Mouse (Mus musculus) frontal cortex, adult (tissue): ENCODE results near the gene Ahcyl2.
"Not testable (repeated sequence)": the region's sequence is repeated elsewhere in the genome, so short reads cannot be mapped to it uniquely, and the experiment has no call there.

ENCODE experiments used
- ATAC-seq: cut with Nextera tagmentation; 2 replicates; pipeline ENCODE4 v1.9.2; 2017; ENCODE audit warnings: mild to moderate bottlenecking, moderate library complexity, mixed read lengths; ENCODE audit not compliant: low TSS enrichment

The Ahcyl2 gene

GRCm38 (mm10) chr6:29767813-29768660, at the start of gene Ahcyl2:
Gene Ahcyl2 (plus strand): TSS chr6:29768011.
- peak; percentile 91 for ATAC-seq

DNA sequence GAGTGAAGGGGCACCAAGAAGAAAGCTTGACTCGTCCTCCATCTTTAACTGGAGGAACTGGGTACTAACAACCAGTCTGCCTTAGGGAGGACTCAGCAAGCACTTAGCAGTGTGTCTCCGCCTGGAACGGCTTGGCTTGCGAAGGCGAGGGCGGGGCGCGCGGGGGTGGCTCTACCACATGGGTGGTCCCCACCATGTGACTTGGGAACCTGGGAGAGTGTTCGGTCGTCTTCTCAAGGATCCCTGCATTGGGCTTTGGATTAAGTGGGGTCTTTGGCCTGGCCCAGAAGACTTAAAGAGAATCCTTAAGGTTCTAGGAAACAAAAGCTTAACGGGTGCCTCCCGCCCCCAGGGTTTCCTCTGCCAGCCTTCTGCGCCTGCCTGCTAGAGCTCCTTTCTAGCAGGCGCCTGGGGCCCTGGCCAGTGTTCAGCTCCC, 48.9 kb upstream of the Ahcyl2 start:
- peak; percentile 80 for ATAC-seq

DNA sequence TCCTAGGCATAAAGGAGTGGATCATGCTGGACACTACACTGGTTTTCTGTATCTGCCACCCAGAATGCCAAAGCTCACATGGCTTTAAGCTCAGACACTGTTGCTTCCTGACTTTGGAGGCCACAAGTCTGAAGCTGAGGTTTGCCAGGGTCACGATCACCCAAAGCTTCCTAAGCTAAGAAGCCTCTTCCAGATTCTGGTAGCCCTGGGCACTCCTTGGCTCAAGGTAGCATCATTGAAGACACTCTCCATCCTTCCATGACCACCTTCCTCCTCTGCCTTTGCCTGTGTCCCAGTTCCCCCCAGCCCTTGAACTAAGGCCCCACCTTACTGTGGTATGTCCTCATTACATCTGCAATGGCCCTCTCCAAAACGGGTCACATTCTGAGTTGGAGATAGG, 45.9 kb upstream of the Ahcyl2 start:
- no peak for ATAC-seq

DNA sequence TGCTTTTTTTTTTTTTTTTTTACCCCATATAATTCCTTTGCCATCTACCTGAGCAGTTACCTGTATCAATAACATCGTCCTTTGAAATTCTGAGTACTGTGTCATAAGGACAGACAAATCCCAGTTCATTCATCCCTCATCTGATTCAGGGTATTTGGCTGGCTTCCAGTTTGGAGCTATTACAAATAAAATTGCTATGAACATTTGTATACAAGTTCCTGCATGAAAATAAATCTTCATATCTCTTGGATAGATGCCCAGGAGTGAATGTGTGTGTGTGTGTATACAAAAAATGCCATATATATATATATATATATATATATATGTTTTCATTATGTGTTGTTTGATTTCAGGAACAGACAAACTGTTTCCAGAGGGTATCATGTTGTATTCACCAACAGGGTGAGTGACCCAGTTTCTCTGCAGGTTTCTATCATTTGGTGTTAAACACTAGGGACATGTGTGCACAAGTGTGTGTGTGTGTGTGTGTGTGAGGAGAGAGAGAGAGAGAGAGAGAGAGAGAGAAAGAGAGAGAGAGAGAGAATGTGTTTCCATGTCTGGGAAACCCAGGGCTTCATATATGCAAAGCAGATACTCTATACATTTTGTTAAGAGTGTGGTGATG, 41.1 kb upstream of the Ahcyl2 start:
- ATAC-seq, result no peak

DNA sequence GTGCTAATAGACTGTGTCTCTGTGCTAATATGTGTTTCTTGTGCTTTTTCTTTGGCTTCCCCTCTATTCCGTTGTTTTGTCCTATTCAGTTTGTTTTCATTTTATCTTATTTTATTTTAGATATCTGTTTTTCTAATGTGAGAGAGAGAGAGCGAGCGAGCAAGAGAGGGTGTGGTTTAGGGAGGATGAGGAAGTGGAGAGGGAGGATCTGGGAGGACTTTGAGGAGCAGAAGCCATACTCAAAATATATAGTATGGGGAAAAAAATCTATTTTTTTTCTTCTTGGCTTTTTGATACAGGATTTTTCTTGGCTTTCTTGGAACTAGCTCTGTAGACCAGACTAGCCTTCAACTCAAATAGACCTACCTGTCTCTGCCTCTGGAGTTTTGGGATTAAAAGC, 39.8 kb upstream of the Ahcyl2 start:
- no peak for ATAC-seq

GRCm38 (mm10) chr6:29729491-29729890, 38.3 kb upstream of the Ahcyl2 start:
- ATAC-seq, result no peak

- peak; percentile 74 for ATAC-seq
Observed at GRCm38 (mm10) chr6:29735336-29735688, 32.5 kb upstream of the Ahcyl2 start, which contains the start of gene Smo. Gene Smo (plus strand): TSS chr6:29735503.

DNA sequence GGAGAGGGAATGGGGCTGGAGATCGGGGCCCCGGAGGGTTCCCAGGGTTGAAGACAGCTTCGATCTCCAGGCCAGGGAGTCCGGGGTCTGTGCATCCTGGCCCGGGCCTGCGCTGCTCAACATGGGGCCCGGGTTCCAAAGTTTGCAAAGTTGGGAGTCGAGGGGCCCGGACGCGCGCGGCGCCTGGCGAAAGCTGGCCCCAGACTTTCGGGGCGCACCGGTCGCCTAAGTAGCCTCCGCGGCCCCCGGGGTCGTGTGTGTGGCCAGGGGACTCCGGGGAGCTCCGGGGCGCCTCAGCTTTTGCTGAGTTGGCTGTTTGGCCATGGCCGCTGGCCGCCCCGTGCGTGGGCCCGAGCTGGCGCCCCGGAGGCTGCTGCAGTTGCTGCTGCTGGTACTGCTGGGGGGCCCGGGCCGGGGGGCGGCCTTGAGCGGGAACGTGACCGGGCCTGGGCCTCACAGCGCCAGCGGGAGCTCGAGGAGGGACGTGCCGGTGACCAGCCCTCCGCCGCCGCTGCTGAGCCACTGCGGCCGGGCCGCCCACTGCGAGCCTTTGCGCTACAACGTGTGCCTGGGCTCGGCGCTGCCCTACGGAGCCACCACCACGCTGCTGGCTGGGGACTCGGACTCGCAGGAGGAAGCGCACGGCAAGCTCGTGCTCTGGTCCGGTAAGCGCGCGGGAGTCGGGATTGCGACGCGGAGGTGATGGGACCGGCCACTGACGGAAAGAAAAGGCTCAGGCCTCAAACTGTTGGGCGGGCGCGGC, 31.9 kb upstream of the Ahcyl2 start:
- ATAC-seq, result peak; percentile 79; the same call in 1 of the 2 replicates

- no peak for ATAC-seq
Observed at GRCm38 (mm10) chr6:29736610-29737458, 31.0 kb upstream of the Ahcyl2 start.

GRCm38 (mm10) chr6:29751466-29752152, 16.2 kb upstream of the Ahcyl2 start:
- ATAC-seq, result peak; percentile 90

DNA sequence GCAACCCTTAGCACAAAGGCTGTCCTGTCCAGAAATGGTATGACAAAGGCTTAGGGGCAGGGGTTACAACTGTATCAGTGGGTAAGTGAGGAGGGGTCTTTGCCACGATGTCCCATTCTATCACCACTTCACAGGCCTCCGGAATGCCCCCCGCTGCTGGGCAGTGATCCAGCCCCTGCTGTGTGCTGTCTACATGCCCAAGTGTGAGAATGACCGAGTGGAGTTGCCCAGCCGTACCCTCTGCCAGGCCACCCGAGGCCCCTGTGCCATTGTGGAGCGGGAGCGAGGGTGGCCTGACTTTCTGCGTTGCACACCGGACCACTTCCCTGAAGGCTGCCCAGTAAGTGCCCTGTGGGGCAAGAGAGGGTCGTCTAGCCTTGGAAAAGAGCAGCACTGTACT, 14.5 kb upstream of the Ahcyl2 start:
- ATAC-seq, result no peak

DNA sequence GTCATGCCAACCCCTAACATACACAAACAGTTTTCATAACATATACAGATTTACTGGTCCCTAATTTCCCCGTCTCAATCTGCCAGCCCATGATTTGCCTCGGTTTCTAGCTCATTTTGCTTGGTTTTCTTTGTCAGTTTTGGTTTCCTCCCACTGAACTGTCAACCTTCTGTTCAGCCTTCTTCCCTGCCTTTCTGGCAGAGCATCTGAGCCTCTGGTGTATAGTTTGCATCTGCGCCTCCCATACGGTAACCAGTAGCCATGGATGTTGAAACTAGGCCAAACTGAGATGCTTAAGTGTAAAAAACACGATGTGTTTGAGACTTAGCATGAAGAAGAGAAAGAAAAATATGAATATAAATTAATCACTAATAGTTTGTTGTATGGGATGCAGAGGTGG, 11.8 kb upstream of the Ahcyl2 start:
- ATAC-seq, result peak; percentile 62

DNA sequence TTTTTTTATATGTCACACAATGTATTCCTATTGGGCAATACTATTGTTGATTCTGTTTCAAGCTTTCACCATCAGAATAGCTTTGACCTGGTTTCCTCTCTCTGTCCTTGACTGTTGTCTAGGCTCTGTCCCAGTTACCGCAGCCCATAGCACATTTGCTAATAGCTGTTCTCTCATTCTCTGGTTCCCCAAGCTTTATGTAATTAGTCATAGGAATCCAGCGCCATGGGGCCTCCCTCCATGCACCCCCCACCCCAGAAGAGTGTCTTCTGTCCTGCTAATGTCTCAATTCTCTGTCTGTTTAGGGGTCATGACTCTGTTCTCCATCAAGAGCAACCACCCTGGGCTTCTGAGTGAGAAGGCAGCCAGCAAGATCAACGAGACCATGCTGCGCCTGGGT, 11.3 kb upstream of the Ahcyl2 start:
- ATAC-seq, result no peak

- ATAC-seq, result peak; percentile 78
Observed at GRCm38 (mm10) chr6:29758417-29758816, 9.4 kb upstream of the Ahcyl2 start.

GRCm38 (mm10) chr6:29759012-29759679, 8.7 kb upstream of the Ahcyl2 start:
- no peak for ATAC-seq

DNA sequence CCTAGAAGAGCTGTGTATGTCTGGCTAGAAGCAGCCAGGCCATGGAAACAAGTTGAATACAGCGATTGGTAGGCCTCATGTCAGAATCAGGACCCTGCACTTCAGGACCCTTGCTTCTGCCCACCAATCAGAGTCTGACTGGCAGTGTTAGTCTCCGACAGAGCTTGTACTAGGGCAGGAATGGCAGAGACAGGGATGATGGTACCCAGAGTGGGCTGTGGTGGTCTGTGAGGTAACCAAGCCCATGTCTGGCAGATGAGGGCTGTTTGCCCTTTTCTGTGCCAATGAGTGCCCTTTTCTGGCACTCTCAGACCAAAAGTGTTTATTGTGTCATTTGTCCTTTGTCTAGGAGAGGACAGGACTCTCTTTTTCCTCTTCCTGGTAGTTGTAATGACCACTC, 7.4 kb upstream of the Ahcyl2 start:
- ATAC-seq, result not testable (repeated sequence)

DNA sequence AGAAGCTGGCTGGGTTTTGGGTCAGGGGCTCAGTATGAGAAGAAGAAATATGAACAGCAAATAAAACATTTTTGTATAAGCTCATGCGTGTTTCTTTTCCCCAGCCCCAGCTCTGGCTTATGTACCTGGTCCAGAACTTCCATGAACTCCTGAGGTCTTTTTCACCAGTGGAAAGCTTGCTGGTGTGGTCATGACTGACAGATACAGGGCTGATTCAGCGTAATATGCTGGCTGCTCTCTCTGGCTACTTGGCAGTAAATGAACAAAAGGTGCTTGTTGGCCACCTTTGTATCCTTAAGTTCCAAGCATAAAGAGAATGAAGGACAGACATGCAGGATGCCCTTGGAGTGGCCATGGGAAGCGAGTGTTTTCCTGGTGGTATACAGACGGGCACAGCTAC, 6.5 kb upstream of the Ahcyl2 start:
- ATAC-seq, result no peak

- ATAC-seq, result 0 out of 2 replicates have a peak, but pooled peaks have one; percentile 55
Observed at GRCm38 (mm10) chr6:29762524-29762923, 5.3 kb upstream of the Ahcyl2 start.

GRCm38 (mm10) chr6:29766874-29767273, 937 bp upstream of the Ahcyl2 start:
- no peak for ATAC-seq

- peak; percentile 27 for ATAC-seq
Observed at GRCm38 (mm10) chr6:29768791-29769441, 1.1 kb downstream of the Ahcyl2 start.
